Comparison of ENCODE assay signal across 8 mouse cellular contexts in the genomic region with DNA sequence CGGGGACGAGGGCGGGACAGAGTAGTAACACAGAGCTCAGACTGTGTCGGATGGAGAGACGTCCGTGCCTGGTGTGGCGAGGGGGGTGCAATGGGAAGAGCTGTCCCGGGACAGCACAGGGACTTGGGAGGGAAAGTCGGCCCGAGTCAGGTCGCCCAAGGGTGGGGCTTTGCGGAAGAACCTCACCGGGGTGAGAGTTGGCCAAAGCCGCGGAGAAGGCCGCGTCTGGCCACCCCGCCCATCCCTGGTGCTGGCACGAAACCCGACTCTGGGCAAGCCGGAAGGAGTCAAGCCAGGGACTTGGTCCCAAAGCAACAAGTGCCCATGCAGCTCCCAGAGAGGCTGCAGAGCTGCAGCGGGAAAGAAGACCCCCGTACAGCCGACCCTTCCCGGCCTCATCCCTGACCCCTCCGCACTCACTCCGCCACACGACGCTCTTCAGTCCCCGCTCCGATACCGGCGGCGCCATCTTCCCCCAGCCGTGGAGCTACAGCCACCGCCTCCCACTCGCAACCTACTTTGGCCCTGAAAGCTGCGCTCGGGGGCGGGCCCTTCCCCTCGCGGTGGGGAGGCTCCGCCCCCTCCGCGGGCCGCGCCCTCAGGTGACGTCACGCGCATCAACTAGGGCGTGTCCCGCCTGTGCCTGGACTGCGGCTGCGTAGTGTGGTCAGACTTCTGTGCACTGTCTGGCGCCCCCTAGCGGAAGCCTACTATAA. TPM values are rescaled to one million over a fixed set of nuclear protein-coding genes. Genes with fewer than 3 reads are reported as not detected.
DNase-seq lines count a peak whose midpoint lies in the region; ATAC-seq and TF ChIP-seq lines count a peak whose summit lies in the region.

A gene (minus strand): TSS at position 527 of the 716 bp plus-strand sequence.

- H3K4me1 ChIP-seq in hindbrain, embryonic 13.5 days (replicated peaks), result peaks cover 15% of the 10 kb centered on the region; the same call in 1 of the 2 replicates

- DNase-seq in Patski (ENCODE audit: low read depth, low spot score), result peak; percentile 99
- DNase-seq in cerebellum, postnatal 14 days, result peak; percentile 99 to 100
- DNase-seq in frontal cortex, postnatal 14 days (ENCODE audit: low spot score in 2 of 2), result peak; percentile 95 to 97
- DNase-seq in layer of hippocampus, postnatal 25 days (ENCODE audit: extremely low spot score in 1 of 2, low spot score in 1 of 2), result peak; percentile 98 to 100
- DNase-seq in lung, postnatal 25 days (ENCODE audit: low spot score), result peak; percentile 98
- DNase-seq in retina, embryonic 14.5 days (ENCODE audit: low spot score), result peak; percentile 100
- peak; percentile 100 for DNase-seq in thymus, postnatal 4 days

- POLR2A ChIA-PET in Patski (lab: Charles Lee), result interaction anchor here (0.5 to 2.4 kb wide), 5 partner anchors 16 to 71 kb away, joined by 3 to 13 read pairs (median 4); a partner anchor contains a TSS

- TF ChIP-seq CTCF in Patski (IDR thresholded peaks at IDR 0.05), result peak; percentile 100

- H3K27me3 ChIP-seq in Patski, result no peaks in the 10 kb centered on the region
- H3K27me3 ChIP-seq in hindbrain, embryonic 13.5 days, result no peaks in the 10 kb centered on the region

- peak within 1 kb of the TSS; percentile 76 for H3K4me2 ChIP-seq in hindbrain, embryonic 13.5 days

- peak; percentile 95 for ATAC-seq in Patski
- ATAC-seq in hindbrain, embryonic 13.5 days (ENCODE audit: low FRiP score), result peak; percentile 95

- peak within 1 kb of the TSS; percentile 81 for H3K9ac ChIP-seq in hindbrain, embryonic 13.5 days

- CTCF ChIA-PET in Patski (lab: Charles Lee), result interaction anchor here (0.7 to 2.0 kb wide), 19 partner anchors 9 to 118 kb away, joined by 3 to 14 read pairs (median 3); a partner anchor contains a TSS

- no peaks in the 10 kb centered on the region for H3K36me3 ChIP-seq in hindbrain, embryonic 13.5 days

- H3K9me3 ChIP-seq in hindbrain, embryonic 13.5 days, result no peaks in the 10 kb centered on the region

- H3K4me3 ChIP-seq in hindbrain, embryonic 13.5 days, result peak within 1 kb of the TSS; percentile 74

- in situ Hi-C loops in Patski (cut with MboI; ENCODE audit: low pct_unique_long_range_greater_than_20kb), result no loop called here

- under 1% methylated on average over 56 of the region's 56 CpGs for WGBS in hindbrain, embryonic 13.5 days

- peak within 1 kb of the TSS; percentile 72 for H3K27ac ChIP-seq in hindbrain, embryonic 13.5 days

RNA-seq across cellular contexts. Expression of the gene that starts here (rescaled TPM):
- 60.3 TPM for polyA plus RNA-seq in Patski (2021)
- polyA plus RNA-seq in hindbrain, embryonic 13.5 days (2015; fragmentation: Nextera tagmentation; extraction: Ambion mirVana), result 15.5 and 16.7 TPM in 2 replicates
- 10 to 100 TPM; 24.3 to 26.4 TPM for total RNA-seq in layer of hippocampus, postnatal 25 days (2021)

Comparison
In these comparisons a context has a peak if more than half of its experiments do, and no peak if none do; other contexts are left out.
1. Peak in every context shown above with its lines: DNase-seq, ATAC-seq, H3K4me3 ChIP-seq and H3K27ac ChIP-seq.